Mouse (Mus musculus): ENCODE results near the gene Ncf1. TPM values are rescaled to one million over a fixed set of nuclear protein-coding genes. Genes with fewer than 3 reads are reported as not detected.

The Ncf1 gene
- polyA plus RNA-seq, 1 experiment from 2014 or later, result 4.5 TPM

DNA sequence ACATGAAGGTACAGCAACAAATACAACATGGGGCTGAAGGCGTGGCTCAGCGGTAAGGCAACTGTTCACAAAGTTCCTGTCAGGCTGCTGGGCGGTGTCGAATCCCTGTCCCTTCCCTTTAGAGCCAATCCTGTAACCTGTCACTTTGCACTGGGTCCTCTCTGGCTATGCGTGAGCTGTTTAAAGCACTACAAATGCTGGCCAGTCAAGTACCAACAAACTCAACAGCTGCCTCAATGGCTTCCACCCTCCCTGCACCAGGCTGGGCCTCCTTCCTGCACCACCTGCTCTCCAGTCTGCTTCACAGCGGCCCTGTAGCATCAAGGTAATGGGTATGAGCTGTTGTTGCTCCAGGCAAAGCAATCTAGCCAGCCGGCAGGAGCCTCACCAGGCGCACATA, 39.3 kb upstream of the Ncf1 start:
- H3K9me3 ChIP-seq (ENCODE audit: control insufficient read depth, low read depth, low read length), result no peaks in the 10 kb centered on the region
- no peak overlapping the region for H3K9ac ChIP-seq (replicated peaks; ENCODE audit: low read depth, low read length)
- ATAC-seq (ENCODE audit: insufficient number of reproducible peaks, insufficient read depth, low FRiP score, low read depth), result no peak
- 95% methylated on average over 8 of the region's 8 CpGs for WGBS
- H3K27me3 ChIP-seq (ENCODE audit: control insufficient read depth, insufficient read depth, low read length), result no peaks in the 10 kb centered on the region
- no peak overlapping the region for H3K4me2 ChIP-seq (replicated peaks; ENCODE audit: low read depth, low read length)
- no peak overlapping the region for H3K4me3 ChIP-seq (ENCODE audit: low read depth, low read length)
- no peaks in the 10 kb centered on the region for H3K4me1 ChIP-seq (ENCODE audit: control insufficient read depth, insufficient read depth, low read length)
- H3K36me3 ChIP-seq (ENCODE audit: control insufficient read depth, insufficient read depth, low read length), result peaks cover 92% of the 10 kb centered on the region
- H3K27ac ChIP-seq (ENCODE audit: low read length), result no peak overlapping the region

DNA sequence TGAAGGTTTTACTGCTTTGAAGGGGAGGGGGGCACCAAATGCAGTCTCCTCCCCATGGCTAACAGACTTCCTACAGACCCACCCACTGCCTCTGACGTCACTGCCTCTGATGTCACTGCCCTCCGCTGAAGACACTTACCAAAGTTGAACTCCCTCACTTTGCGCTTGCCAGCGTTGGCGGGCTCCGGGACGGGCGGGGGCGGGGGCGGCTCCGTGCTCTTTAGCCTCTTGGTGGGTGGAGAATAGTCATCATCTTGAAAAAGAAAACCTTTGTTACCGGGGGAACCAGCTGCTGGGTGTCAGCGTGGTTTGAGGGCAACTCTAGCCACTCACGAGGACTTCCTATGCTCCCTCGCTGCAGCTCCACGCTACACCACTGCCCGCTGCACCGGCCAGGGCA, 37.0 kb upstream of the Ncf1 start:
- no peak overlapping the region for H3K4me2 ChIP-seq (replicated peaks; ENCODE audit: low read depth, low read length)
- no peaks in the 10 kb centered on the region for H3K4me1 ChIP-seq (ENCODE audit: control insufficient read depth, insufficient read depth, low read length)
- no peak overlapping the region for H3K27ac ChIP-seq (ENCODE audit: low read length)
- ATAC-seq (ENCODE audit: insufficient number of reproducible peaks, insufficient read depth, low FRiP score, low read depth), result no peak
- no peaks in the 10 kb centered on the region for H3K9me3 ChIP-seq (ENCODE audit: control insufficient read depth, low read depth, low read length)
- no peak overlapping the region for H3K4me3 ChIP-seq (ENCODE audit: low read depth, low read length)
- H3K27me3 ChIP-seq (ENCODE audit: control insufficient read depth, insufficient read depth, low read length), result no peaks in the 10 kb centered on the region
- WGBS, result 80% methylated on average over 18 of the region's 18 CpGs
- peaks cover 91% of the 10 kb centered on the region for H3K36me3 ChIP-seq (ENCODE audit: control insufficient read depth, insufficient read depth, low read length)
- H3K9ac ChIP-seq (replicated peaks; ENCODE audit: low read depth, low read length), result no peak overlapping the region

DNA sequence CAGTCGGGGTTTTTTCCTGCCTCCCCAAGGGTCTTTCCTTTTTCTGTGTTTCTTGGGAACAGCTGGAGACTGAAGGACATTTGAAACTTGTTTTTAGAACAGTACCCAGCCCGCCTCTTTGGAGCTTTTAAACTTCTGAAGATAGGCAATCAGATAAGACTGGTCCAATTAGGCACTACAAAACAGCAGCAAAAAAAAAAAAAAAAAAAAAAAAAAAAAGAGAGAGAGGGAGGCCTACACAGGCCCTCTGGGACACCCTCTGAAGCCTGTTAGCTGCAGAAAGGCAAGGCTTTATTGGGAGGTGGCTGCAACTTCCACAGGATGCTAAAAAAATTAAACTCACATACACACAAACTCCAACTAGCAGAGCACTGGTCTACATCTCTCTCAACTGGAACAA, 36.5 kb upstream of the Ncf1 start:
- no peaks in the 10 kb centered on the region for H3K4me1 ChIP-seq (ENCODE audit: control insufficient read depth, insufficient read depth, low read length)
- no peaks in the 10 kb centered on the region for H3K27me3 ChIP-seq (ENCODE audit: control insufficient read depth, insufficient read depth, low read length)
- no peak for ATAC-seq (ENCODE audit: insufficient number of reproducible peaks, insufficient read depth, low FRiP score, low read depth)
- H3K4me3 ChIP-seq (ENCODE audit: low read depth, low read length), result no peak overlapping the region
- H3K4me2 ChIP-seq (replicated peaks; ENCODE audit: low read depth, low read length), result no peak overlapping the region
- H3K36me3 ChIP-seq (ENCODE audit: control insufficient read depth, insufficient read depth, low read length), result peaks cover 91% of the 10 kb centered on the region
- no peaks in the 10 kb centered on the region for H3K9me3 ChIP-seq (ENCODE audit: control insufficient read depth, low read depth, low read length)
- H3K27ac ChIP-seq (ENCODE audit: low read length), result no peak overlapping the region
- WGBS, result 79% methylated on average over 2 of the region's 2 CpGs
- H3K9ac ChIP-seq (replicated peaks; ENCODE audit: low read depth, low read length), result no peak overlapping the region

DNA sequence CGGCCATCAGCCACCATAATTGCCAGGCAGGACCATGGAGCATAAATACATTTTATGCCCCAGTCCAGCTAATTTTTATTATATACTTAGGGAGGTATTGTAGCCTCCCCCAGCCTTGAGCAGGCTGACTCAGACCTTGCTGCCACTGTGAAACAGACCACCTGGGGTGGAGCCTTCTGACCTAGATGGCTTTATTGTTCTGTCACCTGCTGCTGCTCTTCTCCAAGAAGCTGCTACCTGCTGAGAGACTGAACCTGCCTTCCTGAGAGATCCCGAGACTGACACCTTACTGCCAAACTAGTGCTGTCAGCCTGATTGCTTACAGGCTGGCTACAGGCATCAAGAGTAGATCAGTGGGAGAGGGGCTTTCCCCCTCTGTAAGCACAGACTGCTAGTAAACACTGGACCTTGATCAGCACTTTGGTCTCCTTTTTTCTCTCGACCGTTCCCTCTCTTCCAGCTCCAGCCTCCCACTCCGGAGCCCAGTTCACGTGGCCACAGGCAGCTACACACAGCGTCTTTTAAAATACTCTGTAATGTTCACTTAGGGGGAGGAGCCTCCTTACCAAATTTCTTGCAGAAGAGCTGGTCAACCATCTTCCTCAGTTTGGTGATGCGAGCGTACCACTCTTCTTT, 30.7 kb upstream of the Ncf1 start:
- H3K4me2 ChIP-seq (replicated peaks; ENCODE audit: low read depth, low read length), result no peak overlapping the region
- H3K27ac ChIP-seq (ENCODE audit: low read length), result no peak overlapping the region
- H3K27me3 ChIP-seq (ENCODE audit: control insufficient read depth, insufficient read depth, low read length), result no peaks in the 10 kb centered on the region
- H3K36me3 ChIP-seq (ENCODE audit: control insufficient read depth, insufficient read depth, low read length), result peaks cover 93% of the 10 kb centered on the region
- no peak overlapping the region for H3K4me3 ChIP-seq (ENCODE audit: low read depth, low read length)
- no peaks in the 10 kb centered on the region for H3K9me3 ChIP-seq (ENCODE audit: control insufficient read depth, low read depth, low read length)
- WGBS, result 92% methylated on average over 9 of the region's 9 CpGs
- no peak overlapping the region for H3K9ac ChIP-seq (replicated peaks; ENCODE audit: low read depth, low read length)
- no peak for ATAC-seq (ENCODE audit: insufficient number of reproducible peaks, insufficient read depth, low FRiP score, low read depth)
- H3K4me1 ChIP-seq (ENCODE audit: control insufficient read depth, insufficient read depth, low read length), result no peaks in the 10 kb centered on the region

DNA sequence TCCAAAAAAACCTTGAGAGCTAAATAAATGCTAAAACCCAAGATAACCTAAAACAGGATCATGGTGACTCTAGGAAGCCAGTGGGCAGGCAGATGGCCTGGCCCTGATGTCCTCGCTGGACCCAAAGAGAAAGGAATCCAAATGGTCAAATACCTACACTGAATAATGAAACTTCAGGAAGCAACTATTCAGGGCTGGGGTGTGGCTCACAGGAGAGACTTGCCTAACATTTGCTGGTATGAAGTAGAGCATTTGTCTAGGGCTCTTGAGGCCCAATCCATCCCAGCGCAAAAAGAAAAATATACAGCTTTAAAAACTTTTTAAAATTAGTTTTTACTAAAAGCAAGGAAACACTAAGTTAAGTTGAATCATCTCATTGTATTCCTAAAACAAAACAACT, 29.5 kb upstream of the Ncf1 start:
- no peak overlapping the region for H3K27ac ChIP-seq (ENCODE audit: low read length)
- no peaks in the 10 kb centered on the region for H3K27me3 ChIP-seq (ENCODE audit: control insufficient read depth, insufficient read depth, low read length)
- 97% methylated on average over 2 of the region's 2 CpGs for WGBS

DNA sequence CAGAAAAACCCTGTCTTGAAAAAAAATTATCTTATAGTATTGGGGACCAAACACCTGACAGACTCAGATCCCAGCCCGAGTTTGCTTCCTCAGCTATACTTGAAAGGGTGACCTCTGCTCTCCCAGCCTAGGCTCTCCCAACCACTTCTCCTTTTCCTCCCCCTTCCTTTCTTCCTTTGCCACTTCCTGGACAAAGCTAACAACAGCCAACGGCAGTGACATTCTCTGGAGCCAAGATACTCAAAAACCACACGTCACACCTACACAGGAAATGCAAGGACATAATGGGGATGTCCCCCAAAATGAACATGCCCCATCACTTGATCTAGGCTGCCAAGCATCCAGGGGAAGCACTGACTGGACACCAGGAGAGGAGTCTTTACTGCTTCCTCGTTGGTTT, 29.0 kb upstream of the Ncf1 start:
- Histone ChIP-seq H3K9me3 (ENCODE audit: control insufficient read depth, low read depth, low read length) (no peaks in the 10 kb centered on the region), H3K9ac (replicated peaks; ENCODE audit: low read depth, low read length) (no peak overlapping the region), H3K27me3 (ENCODE audit: control insufficient read depth, insufficient read depth, low read length) (no peaks in the 10 kb centered on the region), H3K27ac (ENCODE audit: low read length) (no peak overlapping the region), H3K4me2 (replicated peaks; ENCODE audit: low read depth, low read length) (no peak overlapping the region), H3K4me1 (ENCODE audit: control insufficient read depth, insufficient read depth, low read length) (no peaks in the 10 kb centered on the region), H3K36me3 (ENCODE audit: control insufficient read depth, insufficient read depth, low read length) (peaks cover 93% of the 10 kb centered on the region), H3K4me3 (ENCODE audit: low read depth, low read length) (no peak overlapping the region)
- 84% methylated on average over 4 of the region's 4 CpGs for WGBS
- ATAC-seq (ENCODE audit: insufficient number of reproducible peaks, insufficient read depth, low FRiP score, low read depth), result no peak

More for the DNA sequence above, 29.5 kb upstream of the Ncf1 start:
- no peak overlapping the region for H3K4me2 ChIP-seq (replicated peaks; ENCODE audit: low read depth, low read length)
- H3K9me3 ChIP-seq (ENCODE audit: control insufficient read depth, low read depth, low read length), result no peaks in the 10 kb centered on the region
- H3K4me1 ChIP-seq (ENCODE audit: control insufficient read depth, insufficient read depth, low read length), result no peaks in the 10 kb centered on the region
- no peak for ATAC-seq (ENCODE audit: insufficient number of reproducible peaks, insufficient read depth, low FRiP score, low read depth)
- peaks cover 93% of the 10 kb centered on the region for H3K36me3 ChIP-seq (ENCODE audit: control insufficient read depth, insufficient read depth, low read length)
- no peak overlapping the region for H3K4me3 ChIP-seq (ENCODE audit: low read depth, low read length)
- no peak overlapping the region for H3K9ac ChIP-seq (replicated peaks; ENCODE audit: low read depth, low read length)

DNA sequence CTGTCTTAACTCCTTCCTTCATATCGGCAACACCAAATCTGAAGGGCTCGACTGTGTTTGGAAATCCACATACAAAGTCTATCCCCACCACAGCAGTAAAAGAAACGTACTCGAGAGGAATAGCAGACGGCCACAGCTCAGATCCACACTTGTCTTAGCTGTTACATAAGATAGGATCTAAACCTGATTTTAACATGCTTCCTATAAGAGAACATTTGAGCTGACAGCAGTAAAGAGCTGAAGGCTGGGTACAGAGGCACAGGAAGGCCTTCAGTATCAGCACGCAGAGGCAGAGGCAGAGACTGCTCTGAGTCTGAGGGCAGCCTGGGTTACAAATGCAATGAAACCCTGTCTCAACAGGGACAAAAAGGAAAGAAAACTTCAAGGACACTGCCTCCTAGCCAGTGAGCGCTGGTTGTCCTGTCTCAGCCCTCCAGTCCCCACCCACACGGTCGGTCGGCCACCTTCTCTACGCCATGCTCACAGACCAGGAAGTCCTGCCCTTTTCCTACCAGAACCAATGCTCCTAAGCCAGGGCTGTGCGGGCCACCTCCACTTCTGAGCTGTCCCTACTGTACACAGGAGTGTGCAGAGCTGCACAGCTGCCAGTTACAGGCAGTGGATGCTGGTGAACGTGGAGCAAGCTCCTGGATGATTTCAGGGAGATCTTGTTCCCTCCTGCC, 28.1 kb upstream of the Ncf1 start:
- WGBS, result 91% methylated on average over 13 of the region's 13 CpGs
- Histone ChIP-seq H3K4me3 (ENCODE audit: low read depth, low read length) (no peak overlapping the region), H3K27me3 (ENCODE audit: control insufficient read depth, insufficient read depth, low read length) (no peaks in the 10 kb centered on the region), H3K4me2 (replicated peaks; ENCODE audit: low read depth, low read length) (no peak overlapping the region), H3K36me3 (ENCODE audit: control insufficient read depth, insufficient read depth, low read length) (peaks cover 93% of the 10 kb centered on the region), H3K9me3 (ENCODE audit: control insufficient read depth, low read depth, low read length) (no peaks in the 10 kb centered on the region), H3K27ac (ENCODE audit: low read length) (no peak overlapping the region), H3K4me1 (ENCODE audit: control insufficient read depth, insufficient read depth, low read length) (no peaks in the 10 kb centered on the region), H3K9ac (replicated peaks; ENCODE audit: low read depth, low read length) (no peak overlapping the region)
- ATAC-seq (ENCODE audit: insufficient number of reproducible peaks, insufficient read depth, low FRiP score, low read depth), result no peak

DNA sequence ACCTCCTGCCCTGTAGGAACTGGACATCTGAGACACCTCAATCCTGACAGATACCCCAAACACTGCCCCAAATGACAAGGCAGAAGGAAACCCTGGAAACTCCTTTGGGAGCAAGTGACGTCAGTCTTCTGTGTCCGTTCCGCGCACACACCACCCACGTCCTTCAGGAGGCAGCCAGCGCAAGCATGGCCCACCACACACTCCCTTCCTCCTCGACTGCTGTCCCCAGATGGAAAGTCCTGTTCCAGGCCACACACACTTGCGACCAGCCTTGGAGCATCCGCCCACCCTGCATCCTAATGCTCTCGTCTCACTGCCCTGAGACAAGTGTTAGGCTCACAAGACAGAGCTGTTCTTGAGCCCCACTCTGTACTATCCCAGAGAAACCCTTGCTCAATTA, 25.9 kb upstream of the Ncf1 start:
- no peak for ATAC-seq (ENCODE audit: insufficient number of reproducible peaks, insufficient read depth, low FRiP score, low read depth)
- Histone ChIP-seq H3K9ac (replicated peaks; ENCODE audit: low read depth, low read length) (no peak overlapping the region), H3K27me3 (ENCODE audit: control insufficient read depth, insufficient read depth, low read length) (no peaks in the 10 kb centered on the region), H3K9me3 (ENCODE audit: control insufficient read depth, low read depth, low read length) (no peaks in the 10 kb centered on the region), H3K36me3 (ENCODE audit: control insufficient read depth, insufficient read depth, low read length) (peaks cover 92% of the 10 kb centered on the region), H3K4me1 (ENCODE audit: control insufficient read depth, insufficient read depth, low read length) (no peaks in the 10 kb centered on the region), H3K27ac (ENCODE audit: low read length) (no peak overlapping the region), H3K4me3 (ENCODE audit: low read depth, low read length) (no peak overlapping the region), H3K4me2 (replicated peaks; ENCODE audit: low read depth, low read length) (no peak overlapping the region)
- WGBS, result 90% methylated on average over 10 of the region's 10 CpGs

DNA sequence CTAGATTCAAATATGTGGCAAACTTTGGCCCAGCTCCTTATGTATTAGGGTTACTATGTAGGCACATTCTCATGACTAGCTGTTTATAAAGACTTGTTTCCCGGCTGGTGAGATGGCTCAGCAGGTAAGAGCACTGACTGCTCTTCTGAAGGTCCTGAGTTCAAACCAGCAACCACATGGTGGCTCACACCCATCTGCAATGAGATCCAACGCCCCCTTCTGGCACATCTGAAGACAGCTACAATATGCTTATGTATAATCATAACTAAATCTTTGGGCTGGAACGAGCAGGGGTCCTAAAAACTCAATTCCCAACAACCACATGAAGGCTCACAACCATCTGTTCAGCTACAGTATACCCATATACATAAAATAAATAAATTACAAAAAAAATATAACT, 24.4 kb upstream of the Ncf1 start:
- ATAC-seq (ENCODE audit: insufficient number of reproducible peaks, insufficient read depth, low FRiP score, low read depth), result no peak
- 76% methylated on average over 3 of the region's 3 CpGs for WGBS
- H3K4me1 ChIP-seq (ENCODE audit: control insufficient read depth, insufficient read depth, low read length), result no peaks in the 10 kb centered on the region

More for the DNA sequence above, 24.4 kb upstream of the Ncf1 start:
- H3K4me2 ChIP-seq (replicated peaks; ENCODE audit: low read depth, low read length), result no peak overlapping the region
- no peaks in the 10 kb centered on the region for H3K9me3 ChIP-seq (ENCODE audit: control insufficient read depth, low read depth, low read length)
- H3K4me3 ChIP-seq (ENCODE audit: low read depth, low read length), result no peak overlapping the region
- no peaks in the 10 kb centered on the region for H3K27me3 ChIP-seq (ENCODE audit: control insufficient read depth, insufficient read depth, low read length)
- H3K27ac ChIP-seq (ENCODE audit: low read length), result no peak overlapping the region
- no peak overlapping the region for H3K9ac ChIP-seq (replicated peaks; ENCODE audit: low read depth, low read length)
- H3K36me3 ChIP-seq (ENCODE audit: control insufficient read depth, insufficient read depth, low read length), result peaks cover 91% of the 10 kb centered on the region

Measured in stomach, embryonic 14.5 days (tissue).